Mouse (Mus musculus): ENCODE data around the gene Tgfbr1. TPM values are rescaled to one million over a fixed set of nuclear protein-coding genes. Genes with fewer than 3 reads are reported as not detected.

The Tgfbr1 gene
- total and polyA plus RNA-seq, 2 experiments from 2014 or later: 14.0 to 24.7 TPM

DNA sequence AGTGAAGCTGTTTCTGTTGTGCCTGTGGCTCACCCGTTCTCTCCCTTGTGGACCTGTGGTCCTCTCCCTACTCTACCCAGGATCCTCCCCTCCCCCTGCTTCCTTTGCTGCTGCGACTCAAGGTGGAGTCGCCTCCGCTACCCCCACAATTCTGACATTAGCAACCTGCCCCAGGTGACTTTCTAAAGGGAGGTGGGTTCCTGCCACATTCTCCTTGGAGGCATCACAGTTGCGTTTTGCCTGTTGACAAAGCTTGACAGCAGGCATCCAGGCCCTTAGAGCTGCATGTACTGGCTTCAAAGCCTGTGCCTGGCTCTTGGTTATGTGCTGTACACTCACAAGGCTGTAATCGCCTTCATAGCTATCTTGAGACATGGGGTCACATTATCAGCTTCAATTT is 85.9 kb downstream of the Tgfbr1 start:
- no peak overlapping the region for H3K4me2 ChIP-seq (ENCODE audit: low read depth, low read length)
- DNase-seq (ENCODE audit: low spot score) (no peak), ATAC-seq (no peak)
- H3K9me3 ChIP-seq (ENCODE audit: low read length): no peaks in the 10 kb centered on the region
- 0 out of 2 replicates have a peak, but pooled peaks cover 4% of the 10 kb centered on the region for H3K4me1 ChIP-seq (ENCODE audit: insufficient read depth, low read length)
- no peaks in the 10 kb centered on the region for H3K27me3 ChIP-seq (ENCODE audit: insufficient read depth, low read length)
- H3K9ac ChIP-seq (replicated peaks; ENCODE audit: low read length): no peak overlapping the region
- no peaks in the 10 kb centered on the region for H3K36me3 ChIP-seq (ENCODE audit: insufficient read depth, low read length)
- H3K27ac ChIP-seq: no peak overlapping the region
- no peak overlapping the region for H3K4me3 ChIP-seq (ENCODE audit: low read length)
- no peak for TF ChIP-seq CTCF (IDR thresholded peaks at IDR 0.05; ENCODE audit: low read depth)
- 78% methylated on average over 6 of the region's 6 CpGs for WGBS

GRCm38 (mm10) chr4:47440951-47441350 is 87.9 kb downstream of the Tgfbr1 start:
- H3K4me1 ChIP-seq (ENCODE audit: insufficient read depth, low read length): 0 out of 2 replicates have a peak, but pooled peaks cover 4% of the 10 kb centered on the region
- no peak for TF ChIP-seq CTCF (IDR thresholded peaks at IDR 0.05; ENCODE audit: low read depth)
- H3K9ac ChIP-seq (replicated peaks; ENCODE audit: low read length): no peak overlapping the region
- H3K27ac ChIP-seq: no peak overlapping the region
- no peaks in the 10 kb centered on the region for H3K36me3 ChIP-seq (ENCODE audit: insufficient read depth, low read length)
- H3K9me3 ChIP-seq (ENCODE audit: low read length): no peaks in the 10 kb centered on the region
- ATAC-seq (no peak), DNase-seq (ENCODE audit: low spot score) (no peak)
- H3K27me3 ChIP-seq (ENCODE audit: insufficient read depth, low read length): no peaks in the 10 kb centered on the region
- 85% methylated on average over 11 of the region's 11 CpGs for whole genome bisulfite sequencing
- no peak overlapping the region for H3K4me3 ChIP-seq (ENCODE audit: low read length)
- H3K4me2 ChIP-seq (ENCODE audit: low read depth, low read length): no peak overlapping the region

DNA sequence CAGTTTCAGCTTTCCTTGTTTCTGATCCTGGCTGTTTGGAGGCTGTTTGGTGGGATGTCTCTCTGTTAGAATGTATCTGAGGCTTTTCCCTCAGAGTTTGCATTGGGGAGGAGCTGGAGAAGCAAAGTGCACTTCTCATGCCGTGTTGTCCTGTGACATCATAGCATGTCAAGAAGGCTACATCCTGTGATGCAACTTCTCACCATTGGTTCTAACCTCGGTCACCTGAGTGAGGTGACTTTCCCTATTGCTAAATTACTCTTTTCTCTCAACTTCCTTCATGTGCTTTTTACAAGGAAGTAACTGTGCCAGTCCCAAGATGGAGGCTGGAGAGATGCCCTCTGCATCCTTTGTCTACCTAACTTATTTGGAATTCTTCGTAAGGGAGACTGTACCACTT is 95.5 kb downstream of the Tgfbr1 start:
- Histone ChIP-seq H3K36me3 (ENCODE audit: insufficient read depth, low read length) (no peaks in the 10 kb centered on the region), H3K9me3 (ENCODE audit: low read length) (no peaks in the 10 kb centered on the region), H3K27me3 (ENCODE audit: insufficient read depth, low read length) (no peaks in the 10 kb centered on the region), H3K9ac (replicated peaks; ENCODE audit: low read length) (no peak overlapping the region), H3K4me1 (ENCODE audit: insufficient read depth, low read length) (no peaks in the 10 kb centered on the region; the same call in 1 of the 2 replicates), H3K4me3 (ENCODE audit: low read length) (no peak overlapping the region), H3K27ac (no peak overlapping the region), H3K4me2 (ENCODE audit: low read depth, low read length) (no peak overlapping the region)
- ATAC-seq: no peak
- TF ChIP-seq CTCF (IDR thresholded peaks at IDR 0.05; ENCODE audit: low read depth): no peak
- 89% methylated on average over 3 of the region's 3 CpGs for WGBS
- DNase-seq (ENCODE audit: low spot score): no peak

- no peak for TF ChIP-seq CTCF (IDR thresholded peaks at IDR 0.05; ENCODE audit: low read depth)
- no peak overlapping the region for H3K4me3 ChIP-seq (ENCODE audit: low read length)
- no peaks in the 10 kb centered on the region for H3K9me3 ChIP-seq (ENCODE audit: low read length)
- WGBS: 52% methylated on average over 5 of the region's 5 CpGs
- H3K36me3 ChIP-seq (ENCODE audit: insufficient read depth, low read length): no peaks in the 10 kb centered on the region
- H3K27ac ChIP-seq: no peak overlapping the region
- no peaks in the 10 kb centered on the region; the same call in 1 of the 2 replicates for H3K4me1 ChIP-seq (ENCODE audit: insufficient read depth, low read length)
- no peak for ATAC-seq
- H3K9ac ChIP-seq (replicated peaks; ENCODE audit: low read length): no peak overlapping the region
- H3K4me2 ChIP-seq (ENCODE audit: low read depth, low read length): no peak overlapping the region
- H3K27me3 ChIP-seq (ENCODE audit: insufficient read depth, low read length): no peaks in the 10 kb centered on the region
- no peak for DNase-seq (ENCODE audit: low spot score)
These were observed 96.1 kb downstream of the Tgfbr1 start for GRCm38 (mm10) chr4:47449116-47449515.

DNA sequence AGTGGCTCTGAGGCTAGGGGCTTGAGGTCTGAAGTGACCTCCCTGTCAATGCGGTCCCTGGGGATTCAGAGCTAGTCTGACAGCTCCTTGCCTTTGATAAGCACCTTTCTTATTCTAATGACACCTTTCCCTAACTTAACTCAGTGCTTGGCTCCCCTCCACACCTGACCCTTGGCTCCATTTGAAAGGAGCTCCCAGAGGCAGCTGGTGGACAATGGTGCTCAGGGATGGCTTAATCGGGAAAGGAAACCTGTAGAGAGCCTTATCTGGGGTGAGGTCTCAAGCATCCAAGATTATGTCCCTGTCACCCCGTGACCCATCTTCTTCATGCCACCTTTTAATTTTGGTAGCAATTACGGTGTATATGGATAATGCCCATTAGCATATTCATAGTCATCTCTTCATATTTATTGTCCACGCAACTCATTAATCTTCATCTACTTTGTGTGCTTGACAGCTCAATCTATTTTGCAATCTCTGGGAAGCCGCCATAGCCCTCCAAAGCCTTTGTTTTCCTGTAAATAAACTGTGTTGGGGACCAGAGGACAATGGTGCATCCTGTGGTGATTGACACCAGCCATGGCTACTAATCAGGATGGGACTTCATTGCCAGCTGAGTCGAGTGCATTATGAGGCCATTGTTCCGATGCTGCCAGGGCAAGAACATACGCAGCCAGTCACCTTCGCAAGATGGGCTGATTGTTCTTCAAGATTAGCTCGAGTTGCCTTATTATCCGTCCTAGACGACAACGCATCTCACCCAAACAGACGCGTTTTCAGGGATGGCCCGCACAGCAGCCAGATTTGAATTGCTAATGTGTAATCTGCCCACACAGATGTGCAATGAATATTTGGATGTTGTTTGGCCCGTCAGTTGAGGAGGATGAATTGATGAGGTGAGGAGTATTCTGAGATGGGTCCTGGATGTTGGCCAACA is 96.8 kb downstream of the Tgfbr1 start:
- TF ChIP-seq CTCF (IDR thresholded peaks at IDR 0.05; ENCODE audit: low read depth): no peak
- 12% methylated on average over 18 of the region's 18 CpGs for WGBS
- no peaks in the 10 kb centered on the region for H3K27me3 ChIP-seq (ENCODE audit: insufficient read depth, low read length)
- H3K4me3 ChIP-seq (ENCODE audit: low read length): no peak overlapping the region
- H3K27ac ChIP-seq: no peak overlapping the region
- no peak overlapping the region for H3K9ac ChIP-seq (replicated peaks; ENCODE audit: low read length)
- H3K4me1 ChIP-seq (ENCODE audit: insufficient read depth, low read length): no peaks in the 10 kb centered on the region; the same call in 1 of the 2 replicates
- DNase-seq (ENCODE audit: low spot score) (no peak), ATAC-seq (no peak)
- no peak overlapping the region for H3K4me2 ChIP-seq (ENCODE audit: low read depth, low read length)
- no peaks in the 10 kb centered on the region for H3K9me3 ChIP-seq (ENCODE audit: low read length)
- H3K36me3 ChIP-seq (ENCODE audit: insufficient read depth, low read length): no peaks in the 10 kb centered on the region

Other genes starting within 250 kb of the Tgfbr1 start
- gene Col15a1, start 145.1 kb upstream of the Tgfbr1 start, total RNA-seq (2014; rRNA removed): 8.9 and 13.7 TPM in 2 replicates
- 3.1 and 3.7 TPM in 2 replicates for gene Col15a1, start 145.1 kb upstream of the Tgfbr1 start, polyA plus RNA-seq (2015; fragmentation: Nextera tagmentation; extraction: Ambion mirVana)
- gene Alg2, start 121.1 kb downstream of the Tgfbr1 start, total RNA-seq (2014; rRNA removed): 212 and 217 TPM in 2 replicates
- gene Alg2, start 121.1 kb downstream of the Tgfbr1 start, polyA plus RNA-seq (2015; fragmentation: Nextera tagmentation; extraction: Ambion mirVana): 265 and 288 TPM in 2 replicates
- 211 and 228 TPM in 2 replicates for gene Sec61b, start 121.4 kb downstream of the Tgfbr1 start, total RNA-seq (2014; rRNA removed)
- 247 and 259 TPM in 2 replicates for gene Sec61b, start 121.4 kb downstream of the Tgfbr1 start, polyA plus RNA-seq (2015; fragmentation: Nextera tagmentation; extraction: Ambion mirVana)

Data from hindbrain, postnatal 0 days (tissue).